Mouse (Mus musculus): ENCODE measurements around the gene Wsb1. TPM values are rescaled to one million over a fixed set of nuclear protein-coding genes. Genes with fewer than 3 reads are reported as not detected.
"Not testable (repeated sequence)": the region's sequence is repeated elsewhere in the genome, so short reads cannot be mapped to it uniquely, and the experiment has no call there.

Gene Wsb1
- total RNA-seq, 1 experiment from 2014 or later = 51.7 TPM

DNA sequence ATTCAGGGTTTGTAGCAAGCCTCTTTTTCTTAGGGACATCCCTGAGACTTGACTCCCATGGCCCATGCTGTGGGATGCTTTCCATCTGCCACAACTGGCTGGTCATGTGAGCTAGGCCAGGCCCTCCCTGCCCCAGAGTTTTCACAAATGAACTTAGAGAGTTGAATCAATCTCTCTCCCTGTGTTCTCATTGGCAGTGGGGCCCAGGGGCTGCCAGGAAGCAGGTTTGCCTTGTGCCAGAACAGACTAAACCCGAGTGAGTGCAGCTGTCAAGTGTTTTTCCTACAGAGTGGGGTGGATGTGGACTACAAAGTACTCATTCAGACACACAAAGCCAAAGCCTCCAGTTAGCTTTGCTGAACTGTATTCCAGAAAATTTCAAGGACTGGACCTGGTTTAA, 12.7 kb upstream of the Wsb1 start:
- peak; percentile 16 for DNase-seq

DNA sequence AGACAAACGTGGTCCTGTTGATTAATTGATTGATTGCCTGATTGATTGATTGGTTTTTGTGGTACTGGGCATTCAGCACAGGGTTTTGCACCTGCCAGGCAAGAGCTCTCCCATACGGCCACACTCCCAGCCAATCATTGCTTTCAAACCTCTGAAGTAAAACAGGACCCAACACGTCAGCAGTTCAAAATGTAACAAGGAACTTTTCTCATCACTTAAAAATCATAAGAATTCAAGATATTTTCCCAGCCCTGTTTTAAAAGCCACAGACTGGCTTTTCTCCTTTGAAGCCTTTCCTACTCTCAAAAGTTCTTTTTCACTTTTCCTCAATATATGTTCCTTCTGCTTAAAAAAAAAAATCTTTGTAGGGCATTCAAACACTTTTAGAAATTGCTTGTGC, 9.9 kb upstream of the Wsb1 start:
- no peak for DNase-seq

DNA sequence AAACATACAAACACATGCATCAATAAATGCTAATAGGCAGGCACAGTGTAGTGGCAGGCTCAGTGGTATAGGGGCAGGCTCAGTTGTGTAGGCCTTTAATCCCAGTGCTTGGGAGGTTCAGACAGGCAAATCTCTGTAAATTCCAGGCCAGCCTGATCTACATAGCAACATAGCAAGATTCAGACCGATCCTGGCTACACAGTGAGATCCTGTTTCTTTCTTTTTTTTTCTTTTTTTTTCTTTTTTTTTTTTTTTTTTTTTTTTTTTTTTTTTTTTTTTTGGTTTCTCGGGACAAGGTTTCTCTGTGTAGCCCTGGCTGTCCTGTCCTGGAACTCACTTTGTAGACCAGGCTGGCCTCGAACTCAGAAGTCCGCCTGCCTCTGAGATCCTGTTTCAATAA, 5.7 kb upstream of the Wsb1 start:
- not testable (repeated sequence) for DNase-seq

DNA sequence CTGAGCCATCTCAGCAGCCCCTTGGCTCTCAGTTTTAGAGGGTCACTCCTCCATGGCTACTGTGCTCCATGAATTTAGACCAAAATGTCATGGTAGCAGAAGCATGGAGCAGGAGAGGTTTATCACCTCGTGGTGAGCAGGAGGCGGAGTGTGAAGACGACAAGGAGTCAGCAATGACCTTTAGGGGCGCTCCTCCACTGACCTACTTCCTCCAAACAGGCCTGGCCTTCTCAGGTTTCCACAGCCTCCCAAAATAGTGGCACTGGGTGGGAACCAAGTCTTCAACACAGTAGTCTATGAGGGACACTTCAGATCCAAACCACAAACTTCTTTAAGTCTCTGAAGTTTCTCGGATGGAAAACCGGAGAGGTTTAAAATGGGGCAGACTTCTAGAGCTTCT, 4.3 kb upstream of the Wsb1 start:
- DNase-seq = no peak

DNA sequence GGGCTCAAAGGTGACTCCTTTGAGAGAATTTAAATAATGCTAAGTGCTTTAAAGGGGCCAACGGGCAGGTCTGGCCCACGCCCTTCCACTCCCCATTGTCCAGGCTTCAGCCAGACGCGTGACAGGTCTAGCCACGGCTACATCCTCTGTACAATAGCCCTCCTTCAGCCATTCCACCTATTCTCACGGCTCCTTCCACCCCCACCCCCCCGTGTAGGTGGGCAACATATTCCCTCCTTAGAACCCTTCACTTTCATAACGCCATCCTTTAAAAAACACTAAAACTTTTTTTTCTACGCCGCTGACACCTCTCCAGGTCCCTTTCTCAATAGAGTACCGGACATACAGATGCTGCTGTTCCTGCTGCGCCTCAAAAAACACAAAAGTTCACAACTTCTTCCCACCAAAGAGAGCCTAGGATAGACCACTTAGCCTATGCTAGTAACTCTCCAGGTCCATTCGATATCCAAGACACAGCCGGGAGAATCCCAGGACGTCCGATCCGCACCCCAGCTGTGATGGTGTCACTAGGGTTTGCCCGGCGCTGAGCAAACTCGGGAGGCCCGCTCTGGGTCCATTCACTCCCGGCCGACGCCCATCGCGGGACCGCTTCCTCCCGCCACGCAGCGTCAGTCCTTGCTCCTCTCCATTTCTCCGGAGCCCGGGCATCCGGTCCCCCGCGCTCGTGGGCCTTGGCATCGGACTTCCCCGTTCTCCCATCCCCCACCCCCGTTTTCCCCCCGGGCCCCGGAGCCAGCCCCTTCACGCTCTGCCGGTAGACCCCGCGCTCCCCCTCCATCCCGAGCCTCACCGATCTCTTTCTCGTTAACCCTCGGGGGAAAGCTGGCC, 705 bp downstream of the Wsb1 start:
- peak; percentile 73 for DNase-seq

DNA sequence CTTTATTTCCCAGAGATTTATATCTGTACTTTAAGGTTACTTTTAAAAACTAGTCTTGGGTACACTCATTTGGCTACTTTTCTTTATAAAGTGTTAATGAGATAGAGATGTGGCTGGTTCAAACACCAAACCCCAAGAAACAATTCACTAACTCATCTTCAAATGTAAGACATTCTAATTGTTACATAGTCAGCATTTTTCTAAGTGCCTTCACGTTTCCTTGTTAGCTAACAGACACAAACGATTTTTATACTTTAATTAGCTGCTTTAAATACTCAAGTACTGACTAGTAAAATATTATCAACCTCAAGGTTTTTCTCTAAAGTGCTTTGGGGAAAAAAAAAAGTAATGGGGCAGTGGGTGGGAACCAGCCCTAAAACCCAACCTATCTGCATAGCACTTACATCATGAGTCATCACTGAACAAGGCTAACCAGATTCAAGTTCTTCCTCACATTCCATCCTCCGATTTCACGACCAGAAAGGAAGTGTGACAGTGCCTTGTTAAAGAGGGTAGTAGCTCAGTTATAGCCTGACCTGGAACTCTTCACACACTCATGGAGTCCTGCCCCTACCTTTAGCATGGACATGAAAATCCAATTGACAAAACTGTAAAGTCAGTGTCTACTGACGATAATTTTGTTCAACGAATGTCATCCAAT, 1.5 kb downstream of the Wsb1 start:
- no peak for DNase-seq

DNA sequence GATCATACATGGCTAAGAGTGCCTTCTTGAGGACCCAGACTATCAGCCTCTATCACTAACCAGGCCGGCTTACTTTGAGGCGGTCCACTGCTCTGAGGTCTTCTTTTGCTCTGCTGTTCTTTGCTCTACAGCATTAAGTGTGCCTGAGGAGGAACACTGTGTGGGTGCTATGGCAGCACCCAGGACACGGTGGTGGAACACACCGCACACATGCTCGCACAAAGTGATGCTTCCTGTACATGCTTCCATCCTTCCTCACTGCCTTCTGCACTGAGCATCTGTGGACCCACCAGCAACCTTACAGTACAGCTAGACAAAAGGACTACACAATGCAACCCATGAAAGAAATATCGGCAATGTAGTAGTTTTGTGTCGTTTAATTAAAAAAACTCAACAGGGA, 15.4 kb downstream of the Wsb1 start:
- no peak for DNase-seq

DNA sequence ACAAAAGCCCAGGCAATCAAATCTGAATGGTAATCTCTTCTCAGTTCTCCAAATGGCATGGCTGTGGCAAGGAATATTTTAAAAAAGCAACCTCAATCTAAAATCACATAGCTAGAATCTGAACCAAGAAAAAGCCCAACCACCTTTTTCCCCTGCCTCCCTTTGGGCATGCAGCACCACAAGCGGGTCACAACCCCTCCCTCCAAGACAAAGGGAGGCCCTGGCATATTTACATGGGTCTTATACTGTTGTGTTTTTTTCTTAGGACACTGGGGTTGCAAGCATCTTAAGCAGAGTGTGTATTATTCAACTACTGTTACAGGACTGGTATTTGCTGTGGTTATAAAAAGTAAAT, 16.1 kb downstream of the Wsb1 start:
- DNase-seq = peak; percentile 53

DNA sequence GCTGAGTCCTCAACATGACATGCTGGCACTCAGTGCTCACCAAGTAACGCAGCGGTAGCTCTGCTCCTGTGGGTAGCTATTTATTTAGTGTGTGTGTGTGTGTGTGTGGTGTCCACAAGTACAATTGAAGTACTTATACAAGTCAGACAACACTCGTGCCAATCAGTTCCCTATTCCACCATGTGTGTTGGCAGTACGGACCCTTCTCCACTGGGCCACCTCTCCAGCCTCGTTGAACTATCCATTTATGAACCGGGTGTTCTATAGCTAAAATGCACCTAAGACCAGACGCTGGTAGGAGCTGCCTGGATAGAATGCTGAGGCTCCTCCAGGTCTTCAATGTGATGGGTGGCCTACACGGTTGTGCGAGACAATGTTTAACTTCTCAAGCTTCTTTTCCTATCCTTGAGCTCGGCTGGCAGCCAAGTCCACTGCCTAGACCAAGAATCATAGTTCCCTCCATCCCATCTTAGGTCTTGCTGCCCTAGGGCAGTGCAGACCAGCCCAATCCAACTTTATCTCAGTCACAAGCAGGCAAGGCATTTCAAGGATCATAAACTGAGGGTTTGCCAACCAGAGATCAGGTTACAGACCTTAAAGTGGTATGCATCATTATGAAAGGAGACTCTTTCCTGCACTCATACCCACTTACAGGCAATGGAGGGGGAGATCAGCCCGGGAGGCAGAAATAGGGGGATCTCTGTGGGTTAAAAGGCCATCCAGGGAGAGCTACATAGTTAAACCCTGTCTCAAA, 16.6 kb downstream of the Wsb1 start:
- peak; percentile 65 for DNase-seq

DNA sequence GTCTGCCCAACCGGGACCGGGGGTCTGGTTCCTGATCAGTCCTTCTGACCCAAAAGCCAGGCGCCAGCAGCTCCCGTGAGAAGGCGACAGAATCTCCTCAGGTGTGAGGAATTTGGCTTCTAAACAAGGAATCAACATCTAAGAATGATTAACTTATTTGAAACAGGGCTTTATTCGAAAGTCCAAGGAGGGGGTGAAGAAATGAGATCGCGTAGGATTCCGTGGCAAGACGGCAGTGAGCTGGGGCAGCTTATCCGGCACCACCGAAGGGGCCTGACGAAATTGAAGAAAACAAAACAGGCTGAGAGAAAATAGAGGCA, 24.3 kb downstream of the Wsb1 start:
- DNase-seq = no peak

DNA sequence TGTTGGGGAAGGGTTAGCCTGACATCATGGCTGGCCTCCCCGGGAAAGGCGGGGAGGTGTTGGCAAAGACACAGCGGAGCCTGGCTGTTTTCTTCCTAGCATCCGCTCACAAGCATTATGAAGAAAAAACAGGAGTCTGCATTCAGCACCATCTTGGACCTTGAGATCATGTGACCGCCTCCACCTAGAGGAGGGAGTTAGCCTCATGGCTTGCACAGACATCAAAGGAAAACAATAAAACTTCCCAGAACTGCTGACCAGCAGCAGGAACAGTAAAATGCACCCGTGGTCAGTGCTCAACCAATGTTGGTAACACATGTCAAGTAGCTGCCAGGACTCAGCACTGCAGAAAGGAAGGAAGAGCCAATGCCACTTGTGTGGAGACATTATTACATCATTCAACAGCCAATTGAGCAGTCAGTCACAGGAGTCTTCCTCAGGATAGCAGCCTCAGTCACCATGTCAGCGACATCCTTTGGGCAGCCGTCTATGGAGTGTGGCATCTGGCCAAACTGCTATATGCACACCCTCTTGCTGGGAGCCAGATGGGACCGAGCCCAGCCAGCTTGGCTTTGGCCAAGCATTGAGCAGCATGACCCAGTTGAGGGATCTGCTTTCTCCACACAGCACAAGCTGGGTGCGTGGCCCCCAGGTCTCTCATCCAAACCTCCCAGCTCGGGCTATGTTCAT, 24.8 kb downstream of the Wsb1 start:
- peak; percentile 65 for DNase-seq

DNA sequence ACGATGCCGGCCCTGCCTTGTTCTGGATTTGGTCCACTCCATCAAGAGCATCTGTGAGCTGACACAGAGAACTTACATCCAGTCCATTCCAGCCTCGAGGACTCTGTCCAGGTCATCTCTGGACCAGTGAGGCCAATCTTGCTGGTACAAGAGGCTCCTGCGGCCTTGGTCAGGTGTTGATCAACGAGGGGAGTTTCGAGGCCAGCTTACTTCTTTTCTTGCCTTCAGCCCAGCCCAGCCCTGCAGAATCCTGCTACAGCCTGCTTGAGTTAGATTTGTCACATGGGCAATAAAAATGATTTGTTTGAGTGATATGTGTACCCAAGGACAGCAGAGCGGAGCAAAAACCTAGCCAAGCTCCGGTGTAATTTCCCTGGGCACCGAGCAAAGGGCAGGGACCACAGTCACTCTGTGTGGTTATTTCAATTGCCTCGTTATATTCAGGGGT, 25.4 kb downstream of the Wsb1 start:
- peak; percentile 78 for DNase-seq

DNA sequence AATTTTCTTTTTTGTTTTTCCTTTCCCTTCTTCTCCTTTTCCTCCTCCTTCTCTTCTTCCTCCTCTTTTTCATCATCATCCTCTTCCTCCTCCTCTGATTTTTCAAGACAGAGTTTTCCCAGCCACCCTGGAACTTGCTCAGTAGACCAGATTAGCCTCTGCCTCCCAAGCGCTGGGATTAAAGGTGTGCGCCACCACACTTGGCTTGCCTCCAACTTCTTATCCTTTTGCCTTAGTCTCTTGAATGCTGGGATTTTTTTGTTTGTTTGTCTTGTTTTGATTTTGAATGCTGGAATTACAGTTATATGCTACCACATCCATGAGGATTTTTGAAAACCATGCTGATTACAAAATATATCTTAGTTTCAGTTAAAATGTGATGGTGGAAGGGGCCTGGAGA, 26.4 kb downstream of the Wsb1 start:
- no peak for DNase-seq

DNA sequence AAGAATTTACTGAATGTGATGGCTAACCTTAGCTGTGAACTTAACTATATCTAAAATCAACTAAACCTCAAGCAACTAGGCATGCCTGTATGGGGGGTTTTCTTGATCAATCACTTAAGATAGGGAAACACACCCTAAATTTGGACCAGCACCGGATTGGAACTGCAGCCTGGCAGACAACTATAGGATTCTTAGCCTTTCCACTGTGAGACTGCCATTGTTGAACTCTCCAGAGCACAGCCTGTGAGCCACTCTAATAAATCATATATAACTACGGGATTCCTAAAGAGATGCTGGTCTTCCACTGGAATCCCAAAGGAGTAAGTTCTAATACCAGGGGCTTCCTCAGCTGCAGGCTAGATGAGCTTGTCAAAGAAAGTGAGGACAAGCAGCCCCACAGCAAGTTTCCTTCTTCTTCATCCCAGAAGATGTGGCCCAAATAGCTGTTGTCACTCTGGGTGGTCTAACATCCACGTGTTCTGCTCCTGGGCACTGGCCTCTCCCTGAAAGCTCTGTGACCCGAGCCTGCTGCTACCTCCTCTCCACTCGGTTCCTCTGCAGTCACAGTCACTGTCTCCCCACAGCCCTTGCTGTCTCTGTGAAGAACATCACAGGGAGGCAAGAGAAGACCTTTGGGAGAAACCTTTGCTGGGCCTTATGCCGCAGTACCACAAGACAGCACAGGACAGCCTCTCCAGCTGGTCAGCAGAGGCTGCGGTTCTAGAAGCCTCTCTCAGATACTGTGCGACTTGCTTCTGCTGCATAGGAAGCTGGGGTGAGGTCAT, 28.9 kb downstream of the Wsb1 start:
- DNase-seq = no peak

DNA sequence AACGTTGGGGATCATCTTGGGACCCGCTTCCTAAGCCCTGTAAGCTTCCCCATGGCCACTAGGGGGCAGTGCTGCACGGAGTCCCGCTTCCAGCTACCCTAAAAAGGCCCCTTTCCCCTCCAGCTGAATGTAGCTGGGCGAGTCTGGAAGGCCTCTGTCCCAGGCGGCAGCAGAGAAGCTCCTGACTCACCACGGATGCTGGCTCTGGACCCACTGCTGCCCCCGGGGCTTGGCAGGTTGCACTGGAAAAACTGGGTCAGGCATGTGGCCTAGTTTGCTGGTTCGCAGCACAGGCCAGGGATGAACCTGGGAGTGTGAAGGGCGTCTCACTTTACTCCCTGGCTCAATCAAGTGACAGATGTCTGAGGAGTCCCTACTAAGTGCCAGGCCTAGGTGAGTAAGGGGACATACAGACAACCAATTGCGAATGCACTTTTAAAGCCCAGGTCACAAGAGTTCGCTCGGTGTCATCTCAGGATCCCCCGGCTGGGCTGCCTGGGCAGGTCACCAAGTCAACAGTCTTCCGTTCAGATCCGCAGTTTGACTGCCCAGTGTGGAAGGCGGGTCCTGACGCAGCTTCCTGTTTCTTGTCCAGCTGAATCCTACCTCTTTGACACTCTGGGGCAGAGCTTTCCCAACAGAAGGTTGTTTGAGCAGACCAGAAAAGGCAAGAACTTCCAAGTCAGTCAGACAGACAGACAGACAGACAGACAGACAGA, 29.8 kb downstream of the Wsb1 start:
- peak; percentile 97 for DNase-seq

DNA sequence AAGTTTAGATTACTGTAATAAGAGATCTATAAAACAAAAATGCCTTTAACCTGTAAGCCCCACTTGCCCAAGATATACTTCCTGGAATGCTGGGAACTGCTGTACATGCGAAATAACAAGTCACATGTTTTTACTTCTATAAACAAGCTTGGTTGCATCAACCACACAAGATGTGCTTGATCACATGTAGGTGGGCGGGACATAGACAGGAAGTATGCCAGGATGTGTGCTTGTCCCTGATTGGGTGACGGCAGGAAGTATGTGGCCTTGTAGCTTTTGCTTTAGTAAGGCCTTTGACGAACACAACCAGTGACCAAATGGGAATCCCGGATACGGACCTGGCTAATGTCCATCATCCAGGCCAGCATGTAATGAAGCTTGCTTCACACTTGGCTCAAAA, 31.1 kb downstream of the Wsb1 start:
- DNase-seq = peak; percentile 59

DNA sequence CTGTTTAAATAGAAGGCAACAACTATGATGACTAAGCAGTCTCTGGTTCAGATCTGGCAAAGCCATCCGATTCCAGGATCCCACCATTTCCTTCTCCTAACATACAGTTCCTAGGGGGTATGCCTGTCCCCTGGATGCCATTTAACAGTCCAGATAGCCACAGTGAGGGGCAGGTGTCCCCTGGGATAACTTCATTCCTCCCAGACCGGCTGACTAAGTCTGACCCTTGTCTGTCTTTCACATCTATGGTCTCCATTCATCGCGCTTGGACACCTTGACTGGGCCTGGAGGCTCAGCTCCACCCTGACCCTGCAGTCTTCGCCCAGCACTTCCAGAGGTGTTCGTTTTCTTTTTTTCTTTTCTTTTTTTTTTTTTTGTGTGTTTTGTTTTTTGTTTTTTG, 31.8 kb downstream of the Wsb1 start:
- DNase-seq = no peak

DNA sequence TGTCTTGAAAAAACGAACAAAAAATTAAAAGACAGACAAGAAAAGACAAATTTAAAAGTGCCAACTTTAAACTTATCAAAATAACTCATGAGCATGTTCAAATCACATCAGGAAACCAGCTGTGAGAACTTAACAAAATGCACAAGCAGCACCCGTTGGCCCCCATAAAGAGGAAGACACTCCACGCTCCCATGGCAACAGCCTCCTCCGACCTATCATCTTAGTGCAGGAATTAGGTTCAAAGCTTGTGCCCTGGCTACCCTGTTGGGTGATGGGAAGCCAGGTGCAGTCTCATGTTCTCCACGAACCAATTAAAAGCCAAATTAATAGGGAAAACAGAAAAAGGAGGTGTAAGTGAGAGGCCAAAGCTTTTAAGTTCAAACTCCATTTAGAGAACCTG, 32.8 kb downstream of the Wsb1 start:
- no peak for DNase-seq

DNA sequence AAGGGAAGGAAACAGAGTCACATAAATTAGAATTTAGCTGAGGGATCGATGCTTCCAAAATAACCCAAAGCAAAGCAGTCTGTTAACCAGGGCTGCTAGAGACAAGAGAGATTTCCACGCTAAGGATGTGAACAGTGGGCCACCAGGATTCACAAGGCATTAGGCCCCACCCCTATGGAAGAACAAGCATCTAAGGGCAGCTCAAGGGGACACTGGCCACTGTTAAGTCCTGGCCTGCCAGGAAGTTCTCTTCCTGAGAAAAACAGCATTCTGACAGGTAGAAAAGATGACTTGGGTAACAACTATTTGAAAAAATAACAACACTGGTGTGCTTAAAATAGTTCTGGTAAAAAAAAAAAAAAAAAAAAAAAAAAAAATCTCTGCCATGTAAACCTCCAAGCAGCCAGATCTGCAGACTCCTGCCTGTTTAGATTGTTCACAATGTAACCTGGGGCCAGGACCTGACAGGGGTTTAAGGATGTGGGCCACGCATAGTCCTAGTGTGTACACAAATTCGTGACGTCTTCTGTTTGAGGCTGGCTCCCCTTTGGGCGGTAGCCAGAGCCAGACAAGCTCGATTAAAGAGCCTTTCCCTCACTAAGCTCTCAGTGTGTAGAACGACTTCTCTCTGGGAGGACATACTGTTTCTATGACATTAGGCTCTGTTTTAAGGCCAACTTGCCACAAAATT, 35.4 kb downstream of the Wsb1 start:
- no peak for DNase-seq

DNA sequence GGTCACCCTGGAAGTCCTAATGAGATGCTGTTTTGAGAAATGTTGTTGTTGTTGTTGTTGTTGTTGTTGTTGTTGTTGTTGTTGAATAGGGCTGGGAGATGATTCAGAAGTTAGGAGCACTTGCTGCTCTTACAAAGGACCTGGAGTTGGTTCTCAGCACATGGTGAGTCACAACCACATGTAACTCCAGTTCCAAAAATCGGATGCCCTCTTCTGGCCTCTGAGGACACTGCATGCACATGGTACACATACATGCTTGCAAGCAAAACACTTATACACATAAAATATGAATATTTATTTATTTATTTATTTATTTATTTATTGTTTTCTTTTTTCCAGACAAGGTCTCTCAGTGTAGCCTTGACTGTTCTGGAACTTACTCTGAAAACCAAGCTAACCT, 36.4 kb downstream of the Wsb1 start:
- DNase-seq = no peak

DNA sequence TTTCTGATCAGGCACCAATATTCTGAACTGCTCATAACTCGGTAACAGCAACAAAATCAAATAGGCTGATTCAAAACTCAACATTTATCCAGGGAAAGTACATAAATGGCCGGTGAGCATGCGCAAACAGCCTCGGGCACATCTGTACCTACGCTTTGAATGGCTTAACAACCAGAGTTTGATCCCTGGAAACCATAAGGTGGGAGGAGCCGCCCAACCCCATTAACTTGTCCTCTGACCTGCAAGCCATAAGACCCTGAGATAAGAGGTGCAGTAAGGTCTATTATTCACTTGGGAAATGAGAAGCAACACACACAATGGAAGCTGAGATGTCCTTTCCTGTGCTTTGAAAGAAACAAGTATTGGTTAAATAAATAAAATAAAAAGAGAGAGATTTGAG, 37.3 kb downstream of the Wsb1 start:
- no peak for DNase-seq

Data from adrenal gland, postnatal 14 days (tissue).